Mouse (Mus musculus): ENCODE results near the gene Polr2c.
"Not testable (repeated sequence)": the region's sequence is repeated elsewhere in the genome, so short reads cannot be mapped to it uniquely, and the experiment has no call there.

The Polr2c gene

GRCm38 (mm10) chr8:94857346-94858173 is at the start of gene Polr2c:
Gene Polr2c, plus strand, starts transcription at chr8:94857450.
- DNase-seq (ENCODE audit: low read depth) = peak; percentile 36

GRCm38 (mm10) chr8:94807506-94807905 is 49.7 kb upstream of the Polr2c start:
- peak; percentile 50 for DNase-seq (ENCODE audit: low read depth)

GRCm38 (mm10) chr8:94808372-94808771 is 48.9 kb upstream of the Polr2c start:
- DNase-seq (ENCODE audit: low read depth) = no peak

- DNase-seq (ENCODE audit: low read depth) = no peak
Observed at GRCm38 (mm10) chr8:94810153-94810552, 47.1 kb upstream of the Polr2c start, which contains the start of gene Ccl17. Gene Ccl17, plus strand, starts transcription at chr8:94810453.

GRCm38 (mm10) chr8:94810855-94811254 is 46.4 kb upstream of the Polr2c start:
- DNase-seq (ENCODE audit: low read depth) = no peak

- no peak for DNase-seq (ENCODE audit: low read depth)
Observed at GRCm38 (mm10) chr8:94811654-94812053, 45.6 kb upstream of the Polr2c start.

GRCm38 (mm10) chr8:94812645-94813098 is 44.6 kb upstream of the Polr2c start:
- peak; percentile 63 for DNase-seq (ENCODE audit: low read depth)

GRCm38 (mm10) chr8:94814556-94814955 is 42.7 kb upstream of the Polr2c start:
- no peak for DNase-seq (ENCODE audit: low read depth)

GRCm38 (mm10) chr8:94817933-94818332 is 39.3 kb upstream of the Polr2c start:
- DNase-seq (ENCODE audit: low read depth) = no peak

GRCm38 (mm10) chr8:94819671-94820179 is 37.5 kb upstream of the Polr2c start:
- no peak for DNase-seq (ENCODE audit: low read depth)

GRCm38 (mm10) chr8:94820553-94820952 is 36.7 kb upstream of the Polr2c start:
- DNase-seq (ENCODE audit: low read depth) = no peak

- no peak for DNase-seq (ENCODE audit: low read depth)
Observed at GRCm38 (mm10) chr8:94821381-94821780, 35.9 kb upstream of the Polr2c start.

- peak; percentile 30 for DNase-seq (ENCODE audit: low read depth)
Observed at GRCm38 (mm10) chr8:94822637-94823560, 34.4 kb upstream of the Polr2c start.

- DNase-seq (ENCODE audit: low read depth) = no peak
Observed at GRCm38 (mm10) chr8:94825170-94825569, 32.1 kb upstream of the Polr2c start.

GRCm38 (mm10) chr8:94826210-94826609 is 31.0 kb upstream of the Polr2c start:
- DNase-seq (ENCODE audit: low read depth) = no peak

- DNase-seq (ENCODE audit: low read depth) = no peak
Observed at GRCm38 (mm10) chr8:94828284-94828683, 29.0 kb upstream of the Polr2c start.

- DNase-seq (ENCODE audit: low read depth) = not testable (repeated sequence)
Observed at GRCm38 (mm10) chr8:94833901-94834405, 23.3 kb upstream of the Polr2c start.

- DNase-seq (ENCODE audit: low read depth) = not testable (repeated sequence)
Observed at GRCm38 (mm10) chr8:94835751-94836150, 21.5 kb upstream of the Polr2c start.

GRCm38 (mm10) chr8:94836456-94837240 is 20.6 kb upstream of the Polr2c start:
- DNase-seq (ENCODE audit: low read depth) = no peak

- DNase-seq (ENCODE audit: low read depth) = peak; percentile 83
Observed at GRCm38 (mm10) chr8:94837662-94838574, 19.3 kb upstream of the Polr2c start, which contains the start of the genes Coq9 and Ciapin1. Gene Coq9, plus strand, starts transcription at chr8:94838321. Gene Ciapin1, minus strand, starts transcription at chr8:94838358.
